Mouse (Mus musculus): ENCODE data around the gene Gal3st4. TPM values are rescaled to one million over a fixed set of nuclear protein-coding genes. Genes with fewer than 3 reads are reported as not detected.

Gal3st4 gene
- total RNA-seq (2014; rRNA removed) (not detected in 2 replicates), polyA plus RNA-seq (2012; rRNA removed) (not detected in 2 replicates)

DNA sequence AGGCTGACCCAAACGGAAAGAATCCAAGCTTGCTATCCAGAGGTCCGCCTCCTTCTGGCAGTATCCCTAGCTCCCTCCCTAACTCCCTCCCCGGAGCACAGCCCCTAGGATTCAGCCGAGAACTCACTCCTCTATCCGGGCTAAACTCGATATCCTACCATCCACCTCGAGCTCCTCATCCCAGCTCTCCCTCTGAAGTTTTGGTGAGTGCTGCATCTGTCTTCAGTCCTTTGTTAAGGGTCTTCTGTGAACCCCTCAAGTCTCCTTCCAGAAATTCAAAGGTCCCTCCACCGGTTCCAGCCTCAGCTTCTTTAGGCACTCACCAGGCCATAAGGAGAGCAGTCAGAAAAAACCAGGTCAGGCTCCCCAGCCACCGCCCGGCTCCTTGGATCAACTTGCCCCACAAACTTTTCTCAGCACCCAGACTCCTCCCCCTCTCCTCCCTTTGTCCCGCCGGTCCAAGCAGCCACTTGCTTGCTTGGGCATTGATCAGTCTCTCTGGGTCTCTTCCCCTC lies at the start of gene Gal3st4:
TSS of gene Gal3st4 (minus strand) at position 432 of the 515 bp plus-strand sequence.
- WGBS, result 5% methylated on average over 12 of the region's 12 CpGs
- no peaks in the 10 kb centered on the region for H3K4me1 ChIP-seq (ENCODE audit: control insufficient read depth, insufficient read depth, low read length)
- DNase-seq (ENCODE audit: extremely low read depth, low read depth, low spot score), result no peak
- TF ChIP-seq CTCF (IDR thresholded peaks at IDR 0.05; ENCODE audit: low read depth, low read length), result no peak
- no peak for TF ChIP-seq POLR2A (IDR thresholded peaks at IDR 0.05; ENCODE audit: extremely low read depth, insufficient read depth, low read length)
- H3K9ac ChIP-seq (ENCODE audit: low read depth, low read length), result no peak within 1 kb of the TSS
- H3K36me3 ChIP-seq (ENCODE audit: control insufficient read depth, insufficient read depth, low read length), result no peaks in the 10 kb centered on the region
- no peak within 1 kb of the TSS for H3K27ac ChIP-seq (replicated peaks; ENCODE audit: insufficient read depth, low read depth, low read length)
- no peak within 1 kb of the TSS for H3K4me3 ChIP-seq (ENCODE audit: insufficient read depth, low read depth, low read length)
- peaks cover 5% of the 10 kb centered on the region; the same call in 1 of the 2 replicates for H3K27me3 ChIP-seq (ENCODE audit: control insufficient read depth, insufficient read depth, low read length)
- no peaks in the 10 kb centered on the region for H3K79me2 ChIP-seq (ENCODE audit: control insufficient read depth, insufficient read depth, low read length)

DNA sequence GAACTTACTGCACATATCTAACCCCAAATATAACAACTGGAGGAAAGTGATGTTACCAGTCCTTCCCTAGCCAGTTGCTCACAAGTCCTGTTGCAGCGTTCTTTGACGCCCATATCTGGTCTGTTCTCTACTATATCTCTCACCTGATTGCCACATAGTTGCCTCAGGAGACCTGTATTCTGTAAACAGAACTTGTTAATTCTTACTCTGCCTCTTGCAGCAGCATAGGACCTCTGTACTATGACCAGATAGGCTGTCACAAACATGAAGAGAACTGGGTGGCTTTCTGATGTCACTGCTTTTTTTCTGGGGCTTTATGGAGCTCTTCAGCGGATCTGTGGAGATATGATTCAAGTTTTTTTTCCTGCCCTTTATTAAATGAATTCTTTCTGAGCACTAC lies 40.2 kb upstream of the Gal3st4 start:
- no peak for TF ChIP-seq CTCF (IDR thresholded peaks at IDR 0.05; ENCODE audit: low read depth, low read length)
- TF ChIP-seq POLR2A (IDR thresholded peaks at IDR 0.05; ENCODE audit: extremely low read depth, insufficient read depth, low read length), result no peak
- 28% methylated on average over 3 of the region's 3 CpGs for WGBS
- H3K36me3 ChIP-seq (ENCODE audit: control insufficient read depth, insufficient read depth, low read length), result no peaks in the 10 kb centered on the region

DNA sequence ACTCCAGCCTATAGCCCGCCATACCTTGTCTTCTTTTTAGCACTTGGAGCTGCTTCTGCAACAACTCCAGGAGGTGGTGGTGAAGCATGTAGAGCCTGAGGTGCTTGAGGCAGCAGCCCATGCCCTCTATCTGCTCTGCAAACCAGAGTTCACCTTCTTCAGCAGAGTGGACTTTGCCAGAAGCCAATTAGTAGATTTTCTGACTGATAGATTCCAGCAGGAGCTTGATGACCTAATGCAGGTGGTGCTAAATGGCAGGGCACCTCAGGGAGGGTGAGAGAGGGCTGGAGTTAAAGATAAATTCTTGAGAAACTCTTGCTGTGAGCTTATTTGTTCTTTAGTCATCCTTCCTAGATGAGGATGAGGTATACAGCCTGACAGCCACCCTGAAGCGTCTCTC lies 27.0 kb upstream of the Gal3st4 start:
- H3K36me3 ChIP-seq (ENCODE audit: control insufficient read depth, insufficient read depth, low read length), result no peaks in the 10 kb centered on the region
- H3K9ac ChIP-seq (ENCODE audit: low read depth, low read length), result no peak overlapping the region
- H3K27ac ChIP-seq (replicated peaks; ENCODE audit: insufficient read depth, low read depth, low read length), result no peak overlapping the region
- H3K79me2 ChIP-seq (ENCODE audit: control insufficient read depth, insufficient read depth, low read length), result no peaks in the 10 kb centered on the region
- H3K27me3 ChIP-seq (ENCODE audit: control insufficient read depth, insufficient read depth, low read length), result no peaks in the 10 kb centered on the region
- H3K4me1 ChIP-seq (ENCODE audit: control insufficient read depth, insufficient read depth, low read length), result no peaks in the 10 kb centered on the region
- WGBS, result 91% methylated on average over 2 of the region's 2 CpGs
- H3K4me3 ChIP-seq (ENCODE audit: insufficient read depth, low read depth, low read length), result no peak overlapping the region
- no peak for TF ChIP-seq POLR2A (IDR thresholded peaks at IDR 0.05; ENCODE audit: extremely low read depth, insufficient read depth, low read length)
- no peak for TF ChIP-seq CTCF (IDR thresholded peaks at IDR 0.05; ENCODE audit: low read depth, low read length)
- no peak for DNase-seq (ENCODE audit: extremely low read depth, low read depth, low spot score)

More for the DNA sequence above, 40.2 kb upstream of the Gal3st4 start:
- no peak overlapping the region for H3K9ac ChIP-seq (ENCODE audit: low read depth, low read length)
- H3K4me3 ChIP-seq (ENCODE audit: insufficient read depth, low read depth, low read length), result no peak overlapping the region
- no peaks in the 10 kb centered on the region; the same call in 1 of the 2 replicates for H3K4me1 ChIP-seq (ENCODE audit: control insufficient read depth, insufficient read depth, low read length)
- H3K27ac ChIP-seq (replicated peaks; ENCODE audit: insufficient read depth, low read depth, low read length), result no peak overlapping the region
- no peaks in the 10 kb centered on the region for H3K79me2 ChIP-seq (ENCODE audit: control insufficient read depth, insufficient read depth, low read length)
- peak; percentile 37 for DNase-seq (ENCODE audit: extremely low read depth, low read depth, low spot score)
- no peaks in the 10 kb centered on the region for H3K27me3 ChIP-seq (ENCODE audit: control insufficient read depth, insufficient read depth, low read length)

DNA sequence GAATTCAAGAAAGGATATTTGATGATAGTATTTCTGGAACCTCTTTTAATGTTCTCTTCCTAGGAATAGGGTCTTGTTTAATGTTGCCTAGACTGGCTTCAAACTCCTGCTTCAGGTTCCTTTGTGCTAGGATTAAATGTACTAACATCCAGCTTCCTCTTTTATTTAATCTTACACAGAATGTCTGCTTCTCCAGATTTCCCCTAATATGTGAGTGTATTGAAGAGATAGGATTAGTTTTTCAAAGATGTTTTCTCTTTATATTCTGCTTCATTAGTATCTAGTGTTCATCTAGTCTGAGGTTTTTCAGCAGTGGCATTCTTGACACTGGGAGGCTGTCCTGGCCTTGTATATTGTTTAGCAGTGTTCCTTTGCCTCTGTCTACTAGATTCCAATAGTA lies 21.5 kb upstream of the Gal3st4 start:
- TF ChIP-seq POLR2A (IDR thresholded peaks at IDR 0.05; ENCODE audit: extremely low read depth, insufficient read depth, low read length) (no peak), CTCF (IDR thresholded peaks at IDR 0.05; ENCODE audit: low read depth, low read length) (no peak)

DNA sequence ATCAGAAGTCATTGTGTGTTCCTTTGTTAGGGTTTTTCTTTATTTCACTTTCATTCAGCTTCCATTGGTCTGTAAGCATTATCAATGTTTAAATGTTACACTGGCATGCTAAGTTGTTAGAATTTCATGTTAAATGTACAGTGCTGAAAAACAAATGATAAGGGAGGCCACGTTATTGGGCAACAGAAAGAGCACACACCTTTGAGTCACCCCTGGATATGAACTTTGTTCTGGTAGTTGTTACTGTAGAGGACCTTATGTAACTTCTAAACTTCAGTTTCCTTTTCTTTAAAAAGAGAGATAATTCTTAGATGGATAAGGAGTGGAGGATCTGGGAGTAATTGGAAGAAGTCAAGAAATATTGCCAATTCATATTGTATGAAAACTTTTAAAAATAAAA lies 19.0 kb upstream of the Gal3st4 start:
- no peak overlapping the region for H3K4me3 ChIP-seq (ENCODE audit: insufficient read depth, low read depth, low read length)

More for the DNA sequence above, 21.5 kb upstream of the Gal3st4 start:
- Histone ChIP-seq H3K4me3 (ENCODE audit: insufficient read depth, low read depth, low read length) (no peak overlapping the region), H3K9ac (ENCODE audit: low read depth, low read length) (no peak overlapping the region), H3K79me2 (ENCODE audit: control insufficient read depth, insufficient read depth, low read length) (no peaks in the 10 kb centered on the region), H3K27me3 (ENCODE audit: control insufficient read depth, insufficient read depth, low read length) (no peaks in the 10 kb centered on the region), H3K27ac (replicated peaks; ENCODE audit: insufficient read depth, low read depth, low read length) (no peak overlapping the region), H3K36me3 (ENCODE audit: control insufficient read depth, insufficient read depth, low read length) (no peaks in the 10 kb centered on the region), H3K4me1 (ENCODE audit: control insufficient read depth, insufficient read depth, low read length) (peaks cover 3% of the 10 kb centered on the region; the same call in 1 of the 2 replicates)
- no peak for DNase-seq (ENCODE audit: extremely low read depth, low read depth, low spot score)

DNA sequence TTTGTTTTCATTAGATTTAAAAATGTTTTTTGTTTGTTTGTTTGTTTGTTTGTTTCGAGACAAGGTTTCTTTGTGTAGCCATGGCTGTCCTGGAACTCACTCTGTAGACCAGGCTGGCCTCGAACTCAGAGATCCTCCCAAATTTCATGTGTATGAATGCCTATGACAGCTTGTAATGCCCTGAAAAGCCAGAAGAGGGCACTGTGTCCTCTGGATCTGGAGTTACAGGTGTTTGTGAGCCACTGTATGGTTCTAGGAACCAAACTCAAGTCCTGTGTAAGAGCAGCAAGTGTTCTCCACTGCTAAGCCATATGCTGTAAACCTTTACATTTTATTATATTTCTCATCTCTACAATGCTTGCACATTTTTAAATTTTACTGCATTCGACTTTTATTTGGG lies 15.2 kb upstream of the Gal3st4 start:
- Histone ChIP-seq H3K4me3 (ENCODE audit: insufficient read depth, low read depth, low read length) (no peak overlapping the region), H3K9ac (ENCODE audit: low read depth, low read length) (no peak overlapping the region), H3K4me1 (ENCODE audit: control insufficient read depth, insufficient read depth, low read length) (peaks cover 3% of the 10 kb centered on the region; the same call in 1 of the 2 replicates), H3K27ac (replicated peaks; ENCODE audit: insufficient read depth, low read depth, low read length) (no peak overlapping the region), H3K27me3 (ENCODE audit: control insufficient read depth, insufficient read depth, low read length) (no peaks in the 10 kb centered on the region), H3K36me3 (ENCODE audit: control insufficient read depth, insufficient read depth, low read length) (no peaks in the 10 kb centered on the region), H3K79me2 (ENCODE audit: control insufficient read depth, insufficient read depth, low read length) (no peaks in the 10 kb centered on the region)
- no peak for DNase-seq (ENCODE audit: extremely low read depth, low read depth, low spot score)
- WGBS, result 77% methylated on average over 3 of the region's 3 CpGs
- TF ChIP-seq CTCF (IDR thresholded peaks at IDR 0.05; ENCODE audit: low read depth, low read length) (no peak), POLR2A (IDR thresholded peaks at IDR 0.05; ENCODE audit: extremely low read depth, insufficient read depth, low read length) (no peak)

More for the DNA sequence above, 19.0 kb upstream of the Gal3st4 start:
- Histone ChIP-seq H3K79me2 (ENCODE audit: control insufficient read depth, insufficient read depth, low read length) (no peaks in the 10 kb centered on the region), H3K27me3 (ENCODE audit: control insufficient read depth, insufficient read depth, low read length) (no peaks in the 10 kb centered on the region), H3K9ac (ENCODE audit: low read depth, low read length) (no peak overlapping the region), H3K36me3 (ENCODE audit: control insufficient read depth, insufficient read depth, low read length) (no peaks in the 10 kb centered on the region), H3K4me1 (ENCODE audit: control insufficient read depth, insufficient read depth, low read length) (peaks cover 3% of the 10 kb centered on the region; the same call in 1 of the 2 replicates), H3K27ac (replicated peaks; ENCODE audit: insufficient read depth, low read depth, low read length) (no peak overlapping the region)
- peak; percentile 64 for DNase-seq (ENCODE audit: extremely low read depth, low read depth, low spot score)
- WGBS, result 14% methylated on average over 1 of the region's 1 CpGs
- TF ChIP-seq CTCF (IDR thresholded peaks at IDR 0.05; ENCODE audit: low read depth, low read length), result no peak
- no peak for TF ChIP-seq POLR2A (IDR thresholded peaks at IDR 0.05; ENCODE audit: extremely low read depth, insufficient read depth, low read length)

All from liver, adult 2 months (tissue).